Mouse (Mus musculus) liver, embryonic 15.5 days (tissue): Measurements from ENCODE around the gene Sap30l. TPM values are rescaled to one million over a fixed set of nuclear protein-coding genes. Genes with fewer than 3 reads are reported as not detected.

ENCODE experiments used
- ATAC-seq: fragments of 200-750 bp; cut with Nextera tagmentation; 2 replicates; pipeline ENCODE4 v1.8.0; 2017; ENCODE audit warnings: moderate number of reproducible peaks, mild to moderate bottlenecking, moderate library complexity; ENCODE audit not compliant: insufficient read depth
- H3K27ac ChIP-seq: fragments of 300-500 bp; sonication (generic); replicated peaks from 2 replicates; pipeline ENCODE4 v1.5.1; 2015; ENCODE audit warnings: mild to moderate bottlenecking, inconsistent platforms
- H3K27me3 ChIP-seq: fragments of 300-500 bp; sonication (generic); 2 replicates; pipeline ENCODE4 v1.6.1; 2015; ENCODE audit warnings: mild to moderate bottlenecking, inconsistent platforms
- H3K36me3 ChIP-seq: fragments of 300-500 bp; sonication (generic); replicated peaks from 2 replicates; pipeline ENCODE4 v1.6.1; 2015; ENCODE audit warnings: moderate library complexity, mild to moderate bottlenecking, inconsistent platforms
- H3K4me1 ChIP-seq: fragments of 300-500 bp; sonication (generic); replicated peaks from 2 replicates; pipeline ENCODE4 v1.6.1; 2015; ENCODE audit warnings: inconsistent platforms
- H3K4me2 ChIP-seq: fragments of 300-500 bp; sonication (generic); 2 replicates; pipeline ENCODE4 v1.6.1; 2015; ENCODE audit warnings: moderate library complexity, mild to moderate bottlenecking, inconsistent platforms
- H3K4me3 ChIP-seq: fragments of 300-500 bp; sonication (generic); replicated peaks from 2 replicates; pipeline ENCODE4 v1.5.1; 2015; ENCODE audit warnings: mild to moderate bottlenecking, inconsistent platforms
- H3K9ac ChIP-seq: fragments of 300-500 bp; sonication (generic); 2 replicates; pipeline ENCODE4 v1.6.1; 2015; ENCODE audit warnings: moderate library complexity, mild to moderate bottlenecking, inconsistent platforms
- H3K9me3 ChIP-seq: fragments of 300-500 bp; sonication (generic); replicated peaks from 2 replicates; pipeline ENCODE4 v1.6.1; 2016; ENCODE audit warnings: inconsistent platforms
- WGBS: fragments of 180-500 bp; shearing (Covaris S2); methylation state at CpG from one replicate; pipeline ENCODE4 v1.1.7; 2015; ENCODE audit warnings: mixed read lengths; ENCODE audit not compliant: insufficient replicate concordance; 5-methylcytosine and 5-hydroxymethylcytosine counted together
- polyA plus RNA-seq: library from polyadenylated mRNA; unstranded; fragments of >200 nt; fragmentation: Nextera tagmentation; extraction: Ambion mirVana; gene quantifications from 2 replicates; pipeline ENCODE4 v1.2.1, GENCODE M21; 2015

The Sap30l gene
- polyA plus RNA-seq: 2.8 and 3.1 TPM in 2 replicates

DNA sequence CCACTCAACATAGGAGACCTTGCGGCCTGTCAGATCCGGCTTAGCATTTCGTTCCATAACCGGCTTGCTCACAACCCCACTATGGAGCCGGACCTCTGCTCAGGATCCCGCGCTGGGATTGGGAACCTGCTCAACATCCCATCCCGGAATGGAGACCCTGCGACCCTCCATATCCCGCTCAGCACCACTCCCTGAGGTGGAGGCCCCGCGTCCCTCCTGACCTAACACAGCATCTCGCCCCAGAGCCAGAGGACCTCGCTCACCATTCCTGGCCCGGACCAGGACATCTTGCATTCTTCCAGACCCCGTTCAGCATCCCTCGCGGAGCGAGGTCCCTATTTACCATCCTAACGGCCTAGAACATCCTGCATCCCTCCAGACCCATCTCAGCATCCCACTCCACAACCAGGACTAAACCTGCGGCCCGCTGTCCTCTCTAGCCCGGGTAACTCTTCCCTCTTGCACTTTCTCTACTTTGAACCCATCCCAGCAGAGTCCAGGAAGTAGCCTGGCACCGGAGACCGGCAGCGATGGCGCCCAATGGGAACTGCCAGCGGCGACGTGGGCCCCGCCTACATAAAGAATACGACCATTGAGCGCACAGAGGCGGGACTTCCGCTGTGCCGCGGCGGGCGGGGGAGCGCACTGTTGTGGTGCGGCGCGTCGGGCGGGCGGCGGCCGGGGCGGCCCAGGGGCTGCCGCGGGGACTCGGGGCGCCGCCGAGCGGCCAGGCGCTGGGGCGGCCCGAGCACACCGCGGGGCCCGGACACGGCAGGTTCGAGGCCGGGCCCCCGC lies at the start of gene Sap30l:
TSS of gene Sap30l (plus strand) at position 667 of the 795 bp plus-strand sequence.
- peak; percentile 98 for ATAC-seq
- Histone ChIP-seq H3K4me3 (peak within 1 kb of the TSS; percentile 85), H3K4me1 (peaks cover 33% of the 10 kb centered on the region), H3K27ac (peak within 1 kb of the TSS; percentile 31; the same call in 1 of the 2 replicates), H3K9me3 (no peaks in the 10 kb centered on the region), H3K27me3 (peaks cover 55% of the 10 kb centered on the region), H3K9ac (peak within 1 kb of the TSS; percentile 84), H3K4me2 (peak within 1 kb of the TSS; percentile 99), H3K36me3 (no peaks in the 10 kb centered on the region)
- WGBS: under 1% methylated on average over 66 of the region's 66 CpGs

DNA sequence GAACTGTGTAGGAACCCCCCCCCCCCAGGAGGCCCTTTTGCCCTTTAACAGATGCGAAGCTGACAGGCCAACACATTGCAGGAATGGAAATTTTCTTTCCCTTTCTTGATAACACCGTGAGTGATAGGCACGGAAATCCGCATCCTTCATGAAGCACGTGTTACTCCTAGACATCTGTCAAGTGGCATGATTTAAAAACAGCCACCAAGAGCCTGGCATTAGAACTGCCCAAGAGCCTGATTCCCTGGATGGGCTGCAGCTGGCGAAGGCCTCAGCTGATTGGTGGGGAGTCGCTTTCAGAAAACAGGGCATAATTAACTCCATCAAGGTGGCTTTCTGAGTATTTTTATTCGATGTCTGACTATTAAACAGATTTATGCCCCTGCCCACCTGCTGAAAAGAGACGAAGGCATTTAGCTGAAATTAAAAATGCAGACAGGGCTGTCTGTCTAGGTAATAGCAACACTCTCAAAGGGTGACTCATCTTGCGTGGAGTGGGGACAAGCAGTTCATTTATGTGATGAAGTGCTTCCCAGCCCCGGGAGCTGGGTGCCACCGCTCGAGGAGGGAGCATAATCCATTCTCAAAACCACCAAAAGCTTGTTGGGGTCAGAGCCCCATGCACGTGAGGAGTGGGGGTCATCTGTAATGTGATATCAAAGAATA lies 47.8 kb upstream of the Sap30l start:
- H3K27me3 ChIP-seq: no peaks in the 10 kb centered on the region
- no peak overlapping the region for H3K4me3 ChIP-seq
- no peaks in the 10 kb centered on the region for H3K9me3 ChIP-seq
- ATAC-seq: no peak
- no peak overlapping the region for H3K4me2 ChIP-seq
- no peaks in the 10 kb centered on the region for H3K4me1 ChIP-seq
- H3K27ac ChIP-seq: no peak overlapping the region
- H3K9ac ChIP-seq: no peak overlapping the region
- WGBS: 83% methylated on average over 14 of the region's 14 CpGs
- H3K36me3 ChIP-seq: 0 out of 2 replicates have a peak, but pooled peaks cover 3% of the 10 kb centered on the region

DNA sequence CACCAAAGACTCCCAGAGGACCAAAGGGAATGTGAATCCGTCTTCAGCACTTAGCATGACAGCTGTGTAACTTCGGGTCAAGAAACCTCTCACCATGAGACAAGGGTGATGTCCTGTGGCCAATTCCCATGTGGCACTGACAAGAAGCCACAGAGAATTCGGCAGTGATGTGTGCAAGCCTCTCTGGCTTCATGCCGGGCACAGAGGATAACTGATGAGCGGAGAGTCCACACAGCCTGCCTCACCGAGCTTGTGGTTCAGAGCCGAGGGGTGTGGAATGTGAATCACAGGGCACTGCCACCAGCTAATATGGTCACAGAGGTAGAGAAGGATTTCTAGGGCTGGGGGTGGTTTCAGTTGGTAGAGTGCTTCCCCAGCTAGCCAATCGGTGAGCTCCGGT lies 42.8 kb upstream of the Sap30l start:
- H3K27ac ChIP-seq: no peak overlapping the region
- H3K27me3 ChIP-seq: no peaks in the 10 kb centered on the region
- peaks cover 18% of the 10 kb centered on the region for H3K36me3 ChIP-seq
- 0 out of 2 replicates have a peak, but pooled peaks cover 3% of the 10 kb centered on the region for H3K9me3 ChIP-seq
- 77% methylated on average over 9 of the region's 9 CpGs for whole genome bisulfite sequencing
- no peak overlapping the region for H3K4me3 ChIP-seq
- no peaks in the 10 kb centered on the region for H3K4me1 ChIP-seq
- H3K4me2 ChIP-seq: no peak overlapping the region
- ATAC-seq: no peak
- H3K9ac ChIP-seq: no peak overlapping the region

DNA sequence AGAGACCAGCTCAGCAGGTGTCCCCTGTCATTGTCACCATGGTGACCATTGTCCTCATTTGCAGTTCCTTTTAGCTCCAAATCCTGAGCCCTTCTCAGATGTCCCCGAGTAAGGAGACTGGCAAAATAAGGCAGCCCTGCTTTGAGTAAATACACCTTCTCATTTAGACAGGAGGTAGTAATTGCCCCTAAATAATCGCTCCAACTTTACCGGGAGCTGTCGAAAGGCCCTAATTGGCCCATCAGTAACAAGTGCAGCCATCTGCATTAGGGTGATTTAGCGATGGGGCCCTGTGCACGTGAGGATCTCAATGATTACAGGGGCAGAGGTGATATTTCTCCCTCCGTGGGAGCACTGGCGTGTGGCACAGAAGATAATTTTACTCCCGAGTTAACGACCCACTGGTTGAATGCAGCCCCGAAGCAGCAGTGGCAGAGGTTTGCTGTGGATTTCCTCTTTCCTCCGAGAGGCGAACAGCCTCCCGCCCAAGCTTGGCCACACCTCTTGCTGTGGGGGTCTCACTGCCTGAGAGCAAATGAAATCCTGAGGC lies 40.9 kb upstream of the Sap30l start:
- ATAC-seq: no peak
- no peak overlapping the region for H3K9ac ChIP-seq
- H3K4me3 ChIP-seq: no peak overlapping the region
- 18% methylated on average over 14 of the region's 14 CpGs for WGBS
- H3K4me1 ChIP-seq: no peaks in the 10 kb centered on the region
- H3K4me2 ChIP-seq: no peak overlapping the region
- no peaks in the 10 kb centered on the region for H3K27me3 ChIP-seq
- peaks cover 27% of the 10 kb centered on the region for H3K36me3 ChIP-seq
- H3K9me3 ChIP-seq: 0 out of 2 replicates have a peak, but pooled peaks cover 3% of the 10 kb centered on the region
- no peak overlapping the region for H3K27ac ChIP-seq

DNA sequence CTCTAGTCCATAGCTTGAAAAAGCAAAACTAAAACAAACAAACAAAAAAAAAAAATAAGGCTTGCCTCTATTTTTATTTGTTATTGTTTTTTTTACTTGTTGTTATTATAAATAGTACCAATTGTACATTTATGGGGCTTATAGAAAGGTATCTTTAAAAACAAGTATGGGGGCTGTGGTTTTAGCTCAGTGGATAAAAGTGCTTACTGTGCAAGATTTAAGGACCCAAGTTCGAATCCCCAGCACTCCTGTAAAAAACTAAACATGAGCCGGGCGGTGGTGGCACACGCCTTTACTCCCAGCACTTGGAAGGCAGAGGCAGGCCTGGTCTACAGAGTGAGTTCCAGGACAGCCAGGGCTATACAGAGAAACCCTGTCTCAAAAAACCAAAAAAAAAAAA lies 40.1 kb upstream of the Sap30l start:
- no peak overlapping the region for H3K4me2 ChIP-seq
- H3K4me3 ChIP-seq: no peak overlapping the region
- H3K9ac ChIP-seq: no peak overlapping the region
- H3K27me3 ChIP-seq: no peaks in the 10 kb centered on the region
- ATAC-seq: no peak
- H3K9me3 ChIP-seq: 0 out of 2 replicates have a peak, but pooled peaks cover 3% of the 10 kb centered on the region
- no peak overlapping the region for H3K27ac ChIP-seq
- H3K4me1 ChIP-seq: no peaks in the 10 kb centered on the region
- 91% methylated on average over 4 of the region's 4 CpGs for WGBS
- peaks cover 33% of the 10 kb centered on the region for H3K36me3 ChIP-seq

DNA sequence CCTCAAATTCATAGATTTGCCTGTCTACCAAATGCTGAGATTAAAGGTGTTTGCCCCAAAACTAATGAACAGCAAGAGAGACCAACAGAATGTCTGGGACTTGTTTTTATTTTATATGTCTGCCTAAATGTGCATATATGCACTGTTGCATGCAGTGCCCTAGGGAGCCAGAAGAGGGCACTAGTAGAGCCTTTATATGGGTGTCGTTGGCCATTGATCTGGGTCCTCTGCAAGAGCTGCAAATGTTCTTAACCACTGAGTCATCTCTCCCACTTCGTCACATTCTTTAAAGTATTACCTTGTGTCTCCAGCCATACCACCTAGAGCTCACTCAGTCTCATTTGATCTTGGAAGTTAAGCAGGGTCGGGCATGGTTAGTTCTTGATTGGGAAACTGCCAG lies 37.3 kb upstream of the Sap30l start:
- Histone ChIP-seq H3K9ac (no peak overlapping the region), H3K36me3 (peaks cover 58% of the 10 kb centered on the region), H3K4me1 (no peaks in the 10 kb centered on the region), H3K4me3 (no peak overlapping the region), H3K9me3 (0 out of 2 replicates have a peak, but pooled peaks cover 3% of the 10 kb centered on the region), H3K27me3 (no peaks in the 10 kb centered on the region), H3K4me2 (no peak overlapping the region), H3K27ac (no peak overlapping the region)
- WGBS: 76% methylated on average over 3 of the region's 3 CpGs
- ATAC-seq: no peak

DNA sequence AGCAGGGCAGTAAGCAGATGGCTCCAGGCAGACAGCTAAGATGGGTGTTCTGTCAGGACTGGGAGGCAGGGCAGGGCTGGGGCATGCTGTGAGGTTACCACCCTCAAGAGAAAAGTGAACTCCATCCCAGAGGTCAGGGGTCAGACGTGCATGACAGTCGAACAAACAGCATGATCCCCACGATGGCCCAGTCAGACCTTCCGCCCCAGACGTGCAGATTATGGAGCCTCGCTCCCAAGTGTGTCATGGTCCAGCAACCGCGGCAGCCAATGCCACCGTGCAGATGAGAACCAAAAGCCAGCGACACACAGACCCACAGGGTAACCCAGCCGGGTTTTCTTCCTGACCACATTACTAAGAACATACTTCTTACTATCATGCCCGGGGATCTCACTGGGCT lies 34.8 kb upstream of the Sap30l start:
- Histone ChIP-seq H3K27ac (no peak overlapping the region), H3K4me2 (no peak overlapping the region), H3K9me3 (0 out of 2 replicates have a peak, but pooled peaks cover 3% of the 10 kb centered on the region), H3K9ac (no peak overlapping the region), H3K36me3 (peaks cover 83% of the 10 kb centered on the region), H3K4me3 (no peak overlapping the region), H3K4me1 (no peaks in the 10 kb centered on the region), H3K27me3 (no peaks in the 10 kb centered on the region)
- peak; percentile 28; the same call in 1 of the 2 replicates for ATAC-seq
- 79% methylated on average over 12 of the region's 12 CpGs for WGBS

DNA sequence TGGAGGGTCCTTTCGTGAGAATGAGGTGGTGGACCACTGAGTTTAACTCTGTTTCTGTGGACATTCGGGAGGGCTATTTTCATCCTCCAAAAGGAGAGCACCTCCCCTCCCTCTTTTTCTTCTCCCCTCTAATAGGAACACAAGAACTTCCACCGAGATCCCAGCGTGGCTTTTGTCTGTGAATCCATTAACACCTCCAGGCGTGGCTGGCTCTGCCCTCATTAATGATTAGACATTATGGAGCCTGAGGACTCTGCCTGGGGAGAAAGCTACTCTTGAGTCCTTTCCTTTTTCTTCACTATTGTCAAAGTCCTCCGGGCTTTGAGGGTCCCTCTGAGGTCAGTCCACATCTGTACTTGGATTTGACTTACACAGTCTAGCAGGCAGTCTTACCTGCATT lies 34.3 kb upstream of the Sap30l start:
- Histone ChIP-seq H3K4me1 (no peaks in the 10 kb centered on the region), H3K9me3 (0 out of 2 replicates have a peak, but pooled peaks cover 3% of the 10 kb centered on the region), H3K4me2 (no peak overlapping the region), H3K27ac (no peak overlapping the region), H3K4me3 (no peak overlapping the region), H3K27me3 (no peaks in the 10 kb centered on the region), H3K36me3 (peaks cover 87% of the 10 kb centered on the region), H3K9ac (no peak overlapping the region)
- WGBS: 74% methylated on average over 6 of the region's 6 CpGs
- no peak for ATAC-seq

DNA sequence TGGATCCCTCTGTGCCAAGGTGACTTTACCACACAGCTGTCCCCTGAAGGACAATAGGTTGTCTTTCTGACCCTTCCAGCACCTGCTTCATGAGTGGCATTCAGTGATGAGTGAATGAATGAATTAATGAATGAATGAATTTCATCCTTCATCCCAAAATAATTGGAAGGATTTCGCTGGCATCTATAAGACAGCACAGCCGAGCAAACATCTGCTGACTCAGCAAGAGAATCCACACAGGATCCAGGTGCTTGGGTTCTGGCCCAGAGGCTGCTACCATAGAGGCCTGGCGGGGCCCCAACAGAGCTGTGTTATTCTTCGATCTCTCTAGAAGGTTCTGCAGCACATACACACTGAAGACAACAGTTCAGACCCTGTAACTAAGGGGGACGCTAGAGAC lies 30.7 kb upstream of the Sap30l start:
- Histone ChIP-seq H3K9me3 (no peaks in the 10 kb centered on the region), H3K36me3 (peaks cover 73% of the 10 kb centered on the region), H3K4me2 (no peak overlapping the region), H3K27ac (no peak overlapping the region), H3K9ac (no peak overlapping the region), H3K4me3 (no peak overlapping the region), H3K4me1 (no peaks in the 10 kb centered on the region), H3K27me3 (no peaks in the 10 kb centered on the region)
- WGBS: 89% methylated on average over 5 of the region's 5 CpGs
- no peak for ATAC-seq

DNA sequence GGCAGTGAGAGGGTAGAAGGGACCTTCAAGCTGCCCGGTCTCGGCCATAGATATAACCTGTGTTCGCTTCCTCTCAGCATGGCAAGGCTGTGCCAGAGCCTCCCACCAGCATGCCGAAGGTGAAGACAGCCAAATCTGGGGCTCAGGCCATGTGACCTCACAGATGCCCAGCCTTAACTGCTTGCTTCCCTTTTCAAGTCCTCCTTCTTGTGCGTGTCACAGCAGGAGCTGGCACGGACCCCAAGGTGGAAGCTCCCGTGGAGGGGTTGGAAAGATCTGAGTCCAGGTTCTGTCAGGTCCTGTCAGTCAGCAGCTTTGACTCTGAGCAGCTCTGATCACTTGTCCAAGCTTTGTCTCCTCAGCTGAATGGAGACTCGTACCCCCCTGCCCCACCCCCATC lies 29.8 kb upstream of the Sap30l start:
- Histone ChIP-seq H3K9ac (no peak overlapping the region), H3K27me3 (no peaks in the 10 kb centered on the region), H3K27ac (no peak overlapping the region), H3K4me2 (no peak overlapping the region), H3K4me3 (no peak overlapping the region), H3K4me1 (peaks cover 2% of the 10 kb centered on the region), H3K9me3 (no peaks in the 10 kb centered on the region), H3K36me3 (peaks cover 64% of the 10 kb centered on the region)
- WGBS: 85% methylated on average over 8 of the region's 8 CpGs
- no peak for ATAC-seq

DNA sequence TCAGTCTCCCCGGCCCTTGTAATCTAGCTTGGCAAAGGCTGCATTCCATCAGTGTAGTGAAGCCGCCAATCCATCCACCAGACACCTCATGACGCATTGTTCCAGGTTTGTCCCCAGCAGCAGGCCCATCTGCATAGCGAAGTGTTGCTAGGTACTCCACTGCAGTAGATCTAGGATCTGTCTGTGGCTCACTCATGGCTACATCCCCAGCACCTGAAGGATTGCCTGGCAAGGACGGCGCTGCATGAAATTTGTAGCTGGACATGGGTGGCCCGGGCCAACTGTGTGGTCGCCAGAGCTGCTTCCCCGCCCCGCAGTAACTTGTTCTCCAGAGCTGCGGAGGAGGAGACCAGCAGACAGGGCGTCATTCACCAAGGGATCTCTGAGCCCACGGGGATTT lies 28.0 kb upstream of the Sap30l start:
- Histone ChIP-seq H3K27me3 (no peaks in the 10 kb centered on the region), H3K27ac (no peak overlapping the region), H3K4me2 (no peak overlapping the region), H3K9me3 (no peaks in the 10 kb centered on the region), H3K4me3 (no peak overlapping the region), H3K4me1 (peaks cover 14% of the 10 kb centered on the region), H3K36me3 (peaks cover 46% of the 10 kb centered on the region), H3K9ac (no peak overlapping the region)
- ATAC-seq: no peak
- 67% methylated on average over 13 of the region's 13 CpGs for WGBS
